Mouse (Mus musculus): ENCODE results near the gene Gpr137.

DNA sequence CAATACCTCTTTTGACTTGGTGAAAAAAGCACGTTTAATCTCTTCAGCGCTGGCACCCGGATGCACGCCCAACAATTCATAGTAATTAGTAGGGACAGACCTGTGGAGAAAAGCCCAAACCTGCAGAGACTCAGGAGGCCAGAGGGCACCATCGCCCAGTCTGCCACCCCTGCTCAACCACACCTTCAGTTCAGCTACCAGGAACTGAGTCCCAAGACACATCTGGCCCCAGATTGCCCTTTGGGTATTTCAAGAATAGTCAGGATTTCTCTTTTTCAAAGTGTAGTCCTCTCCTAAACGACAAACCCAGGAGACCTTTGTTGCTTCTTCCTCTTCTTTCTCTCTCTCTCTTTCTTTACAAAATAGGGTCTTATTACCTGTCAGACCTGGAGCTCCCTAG, 48.4 kb upstream of the Gpr137 start:
- TF ChIP-seq CTCF (IDR thresholded peaks at IDR 0.05; ENCODE audit: extremely low read depth, insufficient read length, insufficient replicate concordance, low read depth, low read length): no peak
- TF ChIP-seq POLR2A (IDR thresholded peaks at IDR 0.05; ENCODE audit: low read depth, low read length): no peak
